Mouse (Mus musculus) embryo, embryonic 11.5 days (tissue): ENCODE measurements at regions not wholly inside any gene's neighbourhood (a gene's known extent, or its start where the extent isn't known, plus 50 kb on each side); places are given as distances from the start of the nearest gene placed in this dataset.

Experiments
- DNase-seq: peaks from one replicate; pipeline ENCODE4 v3.0.0-alpha.2; 2012; ENCODE audit warnings: low read depth, low spot score

GRCm38 (mm10) chr6:60217840-60218239 lies 611.8 kb downstream of the Snca start:
- no peak for DNase-seq

DNA sequence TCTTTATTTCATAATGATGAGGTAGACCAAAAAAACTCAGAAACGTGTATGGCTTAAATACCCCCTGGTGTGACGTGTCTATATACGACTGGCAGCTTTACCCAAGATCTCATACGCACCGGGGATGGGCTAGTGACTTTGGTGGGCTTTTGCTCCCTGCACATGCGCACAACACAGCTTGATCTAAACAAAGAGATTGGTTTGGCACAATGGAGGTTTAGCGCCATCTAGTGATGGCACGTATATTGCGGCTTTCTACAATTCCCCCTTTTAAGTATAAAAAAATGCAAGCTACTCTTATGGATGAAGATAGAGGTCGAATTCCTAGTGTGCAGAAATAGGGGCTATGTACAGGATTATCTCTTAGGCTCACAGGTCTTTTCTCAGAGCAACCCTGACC lies 628.1 kb downstream of the Snca start:
- DNase-seq: peak; percentile 20
